Mouse (Mus musculus) cerebellum, adult 2 months (tissue): ENCODE results near the gene Bri3.

ENCODE experiments used
- CTCF ChIP-seq: fragments of 200-500 bp; IDR thresholded peaks from 2 replicates; pipeline ENCODE4 v1.5.1; 2011; ENCODE audit warnings: low read depth, mild to moderate bottlenecking, control low read depth, low read length, moderate library complexity, borderline replicate concordance; ENCODE audit not compliant: insufficient read depth
- POLR2A ChIP-seq: fragments of 200-500 bp; IDR thresholded peaks from 2 replicates; pipeline ENCODE4 v1.6.1; 2011; ENCODE audit warnings: low read length, control low read depth, borderline replicate concordance; ENCODE audit not compliant: insufficient read depth

GRCm38 (mm10) chr5:144316442-144316841 is 72.2 kb downstream of the Bri3 start:
- TF ChIP-seq POLR2A = no peak
- TF ChIP-seq CTCF = no peak
